Mouse (Mus musculus) heart, embryonic 10.5 days (tissue): ENCODE measurements around the gene Dcaf15. TPM values are rescaled to one million over a fixed set of nuclear protein-coding genes. Genes with fewer than 3 reads are reported as not detected.

Experiments used
- DNase-seq: peaks from one replicate; pipeline ENCODE4 v3.0.0-alpha.2; 2017; ENCODE audit warnings: low spot score
- H3K27ac ChIP-seq: fragments of 300-500 bp; sonication (generic); 2 replicates; pipeline ENCODE4 v1.5.1; 2016; ENCODE audit warnings: mild to moderate bottlenecking
- H3K27me3 ChIP-seq: fragments of 300-500 bp; sonication (generic); 2 replicates; pipeline ENCODE4 v1.6.1; 2016; ENCODE audit warnings: mild to moderate bottlenecking; ENCODE audit not compliant: poor library complexity, insufficient read depth, severe bottlenecking
- H3K36me3 ChIP-seq: fragments of 300-500 bp; sonication (generic); 2 replicates; pipeline ENCODE4 v1.6.1; 2016; ENCODE audit warnings: mild to moderate bottlenecking, moderate library complexity
- H3K4me1 ChIP-seq: fragments of 300-500 bp; sonication (generic); 2 replicates; pipeline ENCODE4 v1.6.1; 2016; ENCODE audit warnings: mild to moderate bottlenecking
- H3K4me3 ChIP-seq: fragments of 300-500 bp; sonication (generic); 2 replicates; pipeline ENCODE4 v1.5.1; 2016; ENCODE audit warnings: mild to moderate bottlenecking, moderate library complexity
- H3K9me3 ChIP-seq: fragments of 300-500 bp; sonication (generic); 2 replicates; pipeline ENCODE4 v1.6.1; 2016; ENCODE audit warnings: mild to moderate bottlenecking, moderate library complexity
- WGBS: fragments of 180-500 bp; shearing (Covaris S2); methylation state at CpG from one replicate; pipeline ENCODE4 v1.1.7; 2016; 5-methylcytosine and 5-hydroxymethylcytosine counted together
- polyA plus RNA-seq: library from polyadenylated mRNA; unstranded; fragments of >200 nt; fragmentation: Nextera tagmentation; extraction: Ambion mirVana; gene quantifications from 2 replicates; pipeline ENCODE4 v1.2.1, GENCODE M21; 2016

Gene Dcaf15
- 10.4 and 14.2 TPM in 2 replicates for polyA plus RNA-seq

GRCm38 (mm10) chr8:84104697-84105609 lies at the start of gene Dcaf15:
TSS of gene Dcaf15 (minus strand) at chr8:84104768.
- peak; percentile 99 for DNase-seq
- 9% methylated on average over 42 of the region's 42 CpGs for whole genome bisulfite sequencing
- no peaks in the 10 kb centered on the region for H3K27me3 ChIP-seq
- peaks cover 26% of the 10 kb centered on the region for H3K36me3 ChIP-seq
- H3K27ac ChIP-seq, result peak within 1 kb of the TSS; percentile 98
- peaks cover 16% of the 10 kb centered on the region for H3K4me1 ChIP-seq
- no peaks in the 10 kb centered on the region for H3K9me3 ChIP-seq
- peak within 1 kb of the TSS; percentile 78 for H3K4me3 ChIP-seq

- H3K27me3 ChIP-seq, result no peaks in the 10 kb centered on the region
- H3K4me1 ChIP-seq, result peaks cover 18% of the 10 kb centered on the region
- DNase-seq, result no peak
- H3K27ac ChIP-seq, result no peak overlapping the region
- H3K4me3 ChIP-seq, result no peak overlapping the region
- no peaks in the 10 kb centered on the region for H3K9me3 ChIP-seq
- WGBS, result 81% methylated on average over 3 of the region's 3 CpGs
- peaks cover 9% of the 10 kb centered on the region for H3K36me3 ChIP-seq
Observed at GRCm38 (mm10) chr8:84149181-84149580, 44.6 kb upstream of the Dcaf15 start.

DNA sequence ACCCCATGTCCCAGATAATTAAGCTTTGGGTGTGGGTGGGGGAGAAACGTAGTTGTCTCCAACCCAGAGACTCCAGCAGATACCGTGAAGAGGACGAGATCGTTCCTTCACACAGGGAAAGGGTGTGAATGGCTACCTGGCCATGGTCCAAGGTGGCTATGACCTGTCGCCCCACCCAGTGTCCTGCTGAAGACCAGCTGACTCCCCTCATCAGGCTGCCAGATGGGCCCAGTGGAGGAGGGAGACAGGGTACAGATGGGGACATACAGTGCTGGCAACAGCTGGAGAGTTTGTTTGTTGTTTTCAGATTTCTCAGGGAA lies 43.9 kb upstream of the Dcaf15 start:
- Histone ChIP-seq H3K27me3 (no peaks in the 10 kb centered on the region), H3K36me3 (peaks cover 16% of the 10 kb centered on the region), H3K4me3 (peak overlapping the region; percentile 81), H3K27ac (peak overlapping the region; percentile 90; the same call in 1 of the 2 replicates), H3K4me1 (peaks cover 18% of the 10 kb centered on the region), H3K9me3 (no peaks in the 10 kb centered on the region)
- WGBS, result 86% methylated on average over 5 of the region's 5 CpGs
- no peak for DNase-seq

GRCm38 (mm10) chr8:84147769-84148530 lies 43.4 kb upstream of the Dcaf15 start, which contains the start of the genes Cc2d1a and 4930432K21Rik:
TSS of gene Cc2d1a (minus strand) at chr8:84147936.
TSS of gene 4930432K21Rik (plus strand) at chr8:84148025.
- Histone ChIP-seq H3K27ac (peak within 1 kb of the TSS; percentile 90), H3K27me3 (no peaks in the 10 kb centered on the region), H3K4me3 (peak within 1 kb of the TSS; percentile 81), H3K36me3 (peaks cover 21% of the 10 kb centered on the region), H3K9me3 (no peaks in the 10 kb centered on the region), H3K4me1 (peaks cover 18% of the 10 kb centered on the region)
- 18% methylated on average over 49 of the region's 49 CpGs for WGBS
- peak; percentile 98 for DNase-seq

GRCm38 (mm10) chr8:84147324-84147766 lies 42.8 kb upstream of the Dcaf15 start:
- Histone ChIP-seq H3K36me3 (peaks cover 27% of the 10 kb centered on the region), H3K4me1 (peaks cover 18% of the 10 kb centered on the region), H3K4me3 (peak overlapping the region; percentile 81), H3K27me3 (no peaks in the 10 kb centered on the region), H3K9me3 (no peaks in the 10 kb centered on the region), H3K27ac (peak overlapping the region; percentile 90)
- DNase-seq, result no peak
- WGBS, result 8% methylated on average over 14 of the region's 14 CpGs

DNA sequence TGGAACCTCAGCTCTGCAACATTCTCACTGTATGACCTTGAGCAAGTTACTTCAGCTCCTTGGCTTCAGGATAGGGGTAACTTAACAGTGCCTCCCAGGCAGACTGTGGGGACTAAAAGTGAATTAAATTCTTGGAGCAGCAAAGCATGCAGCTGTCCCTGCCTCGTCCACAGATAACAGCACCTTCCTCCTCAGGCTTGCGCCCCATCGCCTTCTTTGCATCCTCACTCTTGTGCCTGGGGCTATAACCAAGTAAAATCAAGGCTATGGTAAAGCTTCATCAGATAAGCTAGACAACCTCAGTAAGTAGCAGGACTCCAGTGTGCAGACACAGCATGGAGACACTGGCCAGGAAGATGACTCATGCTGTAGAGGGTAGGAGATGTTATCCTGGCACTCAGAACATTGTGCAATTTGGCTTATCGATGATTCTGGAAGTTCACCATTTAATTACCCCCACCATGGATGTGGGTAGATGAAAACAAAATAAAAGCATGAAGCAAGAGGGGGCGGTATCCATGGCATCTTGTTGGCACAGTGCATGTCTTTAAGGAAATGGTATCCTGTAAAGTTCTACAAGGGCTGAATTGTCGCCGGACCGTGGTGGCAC lies 40.2 kb upstream of the Dcaf15 start:
- no peak for DNase-seq
- H3K4me1 ChIP-seq, result peaks cover 18% of the 10 kb centered on the region
- 91% methylated on average over 8 of the region's 8 CpGs for WGBS
- H3K27me3 ChIP-seq, result no peaks in the 10 kb centered on the region
- no peak overlapping the region for H3K27ac ChIP-seq
- peaks cover 51% of the 10 kb centered on the region for H3K36me3 ChIP-seq
- H3K9me3 ChIP-seq, result no peaks in the 10 kb centered on the region
- H3K4me3 ChIP-seq, result no peak overlapping the region

DNA sequence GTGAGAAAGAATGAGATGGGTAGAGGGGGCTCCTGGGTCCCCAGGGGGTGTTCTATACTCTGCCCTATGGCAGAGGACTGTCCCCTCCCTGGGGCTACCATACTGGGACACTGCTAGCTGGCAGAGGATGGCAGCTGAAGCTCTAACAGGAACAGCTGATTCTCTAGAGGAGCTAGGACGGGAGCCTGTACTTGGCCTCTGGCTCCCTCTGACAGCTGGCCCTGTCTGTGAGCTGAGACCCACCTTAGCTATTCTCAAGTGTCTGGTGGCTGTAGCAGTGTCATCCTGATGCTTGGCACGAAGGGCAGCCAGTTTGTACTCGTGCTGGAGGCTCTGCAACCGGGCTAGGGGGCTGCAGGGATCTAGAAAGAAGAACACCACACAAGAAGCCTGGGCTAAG lies 36.3 kb upstream of the Dcaf15 start:
- Histone ChIP-seq H3K27ac (no peak overlapping the region), H3K4me3 (no peak overlapping the region), H3K27me3 (no peaks in the 10 kb centered on the region), H3K9me3 (no peaks in the 10 kb centered on the region), H3K36me3 (peaks cover 90% of the 10 kb centered on the region), H3K4me1 (0 out of 2 replicates have a peak, but pooled peaks cover 3% of the 10 kb centered on the region)
- DNase-seq, result no peak
- 92% methylated on average over 4 of the region's 4 CpGs for WGBS

DNA sequence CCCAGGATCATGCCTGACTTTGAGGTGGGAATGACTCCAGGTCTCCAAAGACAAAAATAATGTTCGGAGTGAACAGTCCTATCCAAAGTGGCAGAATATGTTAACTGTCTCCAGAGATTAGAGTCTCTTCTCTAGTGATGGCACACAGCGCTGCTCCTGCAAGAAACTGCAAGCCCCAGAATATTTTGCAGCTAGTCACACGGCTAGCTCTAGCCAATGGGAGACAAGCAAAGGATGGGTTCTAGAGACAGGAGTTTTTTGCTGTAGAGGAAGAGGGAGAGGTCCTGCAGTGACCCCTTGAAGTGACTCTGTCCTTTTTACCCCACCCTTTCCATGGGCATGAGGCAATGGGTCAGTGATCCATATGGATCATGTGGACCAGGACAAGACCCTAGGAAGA lies 33.3 kb upstream of the Dcaf15 start:
- H3K9me3 ChIP-seq, result no peaks in the 10 kb centered on the region
- peaks cover 11% of the 10 kb centered on the region; the same call in 1 of the 2 replicates for H3K4me1 ChIP-seq
- no peak overlapping the region for H3K27ac ChIP-seq
- no peaks in the 10 kb centered on the region for H3K27me3 ChIP-seq
- no peak for DNase-seq
- 90% methylated on average over 3 of the region's 3 CpGs for WGBS
- H3K36me3 ChIP-seq, result peaks cover 98% of the 10 kb centered on the region
- H3K4me3 ChIP-seq, result no peak overlapping the region

GRCm38 (mm10) chr8:84132225-84132624 lies 27.7 kb upstream of the Dcaf15 start:
- 82% methylated on average over 8 of the region's 8 CpGs for WGBS
- DNase-seq, result no peak
- Histone ChIP-seq H3K9me3 (no peaks in the 10 kb centered on the region), H3K27ac (no peak overlapping the region), H3K36me3 (peaks cover 59% of the 10 kb centered on the region), H3K4me1 (peaks cover 22% of the 10 kb centered on the region), H3K27me3 (peaks cover 32% of the 10 kb centered on the region), H3K4me3 (no peak overlapping the region)

- peaks cover 45% of the 10 kb centered on the region for H3K36me3 ChIP-seq
- peaks cover 32% of the 10 kb centered on the region for H3K27me3 ChIP-seq
- H3K4me3 ChIP-seq, result no peak overlapping the region
- peaks cover 28% of the 10 kb centered on the region for H3K4me1 ChIP-seq
- WGBS, result 44% methylated on average over 30 of the region's 30 CpGs
- no peaks in the 10 kb centered on the region for H3K9me3 ChIP-seq
- H3K27ac ChIP-seq, result no peak overlapping the region
- DNase-seq, result no peak
Observed at GRCm38 (mm10) chr8:84130806-84131205, 26.2 kb upstream of the Dcaf15 start.

DNA sequence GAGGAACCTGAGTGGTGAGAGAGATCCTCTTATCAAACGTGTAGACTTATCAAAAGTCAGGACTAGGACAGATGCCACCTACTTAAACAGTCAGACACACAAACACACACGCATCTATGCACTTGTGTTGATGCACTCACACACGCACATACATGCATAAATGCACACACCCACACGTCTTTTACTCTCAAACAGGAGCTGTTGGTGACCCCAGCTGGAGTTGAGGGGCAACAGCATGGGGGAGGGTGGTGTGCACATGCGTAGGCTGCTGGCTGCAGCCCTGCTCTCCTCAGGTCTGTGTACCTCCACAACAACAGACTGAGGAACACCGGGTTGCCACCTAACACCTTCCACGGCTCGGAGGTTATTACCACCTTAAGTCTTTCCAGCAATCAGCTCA lies 23.7 kb upstream of the Dcaf15 start:
- no peak overlapping the region for H3K27ac ChIP-seq
- no peak overlapping the region for H3K4me3 ChIP-seq
- no peaks in the 10 kb centered on the region for H3K9me3 ChIP-seq
- whole genome bisulfite sequencing, result 61% methylated on average over 8 of the region's 8 CpGs
- peaks cover 20% of the 10 kb centered on the region for H3K36me3 ChIP-seq
- H3K4me1 ChIP-seq, result peaks cover 27% of the 10 kb centered on the region
- H3K27me3 ChIP-seq, result peaks cover 32% of the 10 kb centered on the region
- no peak for DNase-seq

DNA sequence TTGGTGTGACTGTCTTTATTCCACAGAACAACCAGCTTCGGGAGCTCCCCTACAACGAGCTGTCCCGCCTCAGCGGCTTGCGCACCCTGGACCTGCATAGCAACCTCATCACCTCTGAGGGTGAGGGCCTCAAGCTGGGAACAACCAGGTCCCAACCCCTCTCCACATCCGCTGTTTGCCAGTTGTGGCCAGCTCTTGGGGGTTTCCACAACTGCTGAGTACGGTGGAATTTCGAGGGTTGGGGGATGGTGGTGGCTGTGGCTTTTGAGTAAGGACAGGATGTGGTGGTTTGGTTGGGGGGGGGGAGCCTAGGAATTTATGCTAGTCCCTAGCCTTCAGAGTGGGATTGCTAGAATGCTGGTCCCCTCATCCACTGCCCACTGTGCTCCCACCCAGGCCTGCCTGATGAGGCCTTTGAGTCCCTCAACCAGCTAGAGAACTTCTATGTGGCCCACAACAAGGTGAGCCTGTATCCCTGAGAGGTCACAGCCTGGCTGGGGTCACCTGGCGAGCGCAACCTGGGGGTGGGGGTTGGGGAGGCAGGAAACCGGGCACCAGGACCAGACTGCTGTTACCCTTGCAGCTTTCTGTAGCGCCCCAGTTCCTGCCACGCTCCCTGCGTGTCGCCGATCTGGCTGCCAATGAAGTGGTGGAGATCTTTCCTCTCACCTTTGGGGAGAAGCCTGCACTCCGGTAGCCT lies 22.8 kb upstream of the Dcaf15 start:
- no peak overlapping the region for H3K4me3 ChIP-seq
- H3K9me3 ChIP-seq, result no peaks in the 10 kb centered on the region
- peak overlapping the region; percentile 31; the same call in 1 of the 2 replicates for H3K27ac ChIP-seq
- peaks cover 23% of the 10 kb centered on the region for H3K4me1 ChIP-seq
- H3K27me3 ChIP-seq, result peaks cover 32% of the 10 kb centered on the region
- 52% methylated on average over 17 of the region's 17 CpGs for WGBS
- no peak for DNase-seq
- H3K36me3 ChIP-seq, result peaks cover 11% of the 10 kb centered on the region
